Mouse (Mus musculus): ENCODE measurements at regions not wholly inside any gene's neighbourhood (a gene's known extent, or its start where the extent isn't known, plus 50 kb on each side); places are given as distances from the start of the nearest gene placed in this dataset.

DNA sequence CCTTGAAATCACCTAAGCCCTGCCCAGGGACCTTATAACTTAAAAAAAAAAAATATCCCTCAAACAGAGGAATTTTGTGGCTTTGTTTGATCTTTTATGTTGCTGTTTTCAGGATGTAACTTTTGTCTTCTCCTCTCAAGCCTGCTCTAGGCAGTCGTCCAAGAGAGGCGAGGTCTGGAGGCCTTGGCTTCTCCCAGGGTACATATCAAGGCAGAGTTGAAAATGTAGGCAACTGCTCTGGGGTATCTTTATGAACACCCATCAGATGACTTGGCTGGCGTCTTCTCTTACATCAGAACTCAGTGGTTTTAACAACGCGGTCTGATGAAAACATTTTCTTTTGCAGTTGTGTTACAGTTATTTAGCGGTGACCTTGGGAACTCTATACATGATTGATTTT lies 250.4 kb downstream of the Kcnrg start:
- TF ChIP-seq CTCF (IDR thresholded peaks at IDR 0.05; ENCODE audit: low read depth) (no peak), EP300 (optimal IDR thresholded peaks at IDR 0.05) (no peak)

Data from stomach, postnatal 0 days (tissue).